Mouse (Mus musculus): ENCODE measurements at regions not wholly inside any gene's neighbourhood (a gene's known extent, or its start where the extent isn't known, plus 50 kb on each side); places are given as distances from the start of the nearest gene placed in this dataset.

DNA sequence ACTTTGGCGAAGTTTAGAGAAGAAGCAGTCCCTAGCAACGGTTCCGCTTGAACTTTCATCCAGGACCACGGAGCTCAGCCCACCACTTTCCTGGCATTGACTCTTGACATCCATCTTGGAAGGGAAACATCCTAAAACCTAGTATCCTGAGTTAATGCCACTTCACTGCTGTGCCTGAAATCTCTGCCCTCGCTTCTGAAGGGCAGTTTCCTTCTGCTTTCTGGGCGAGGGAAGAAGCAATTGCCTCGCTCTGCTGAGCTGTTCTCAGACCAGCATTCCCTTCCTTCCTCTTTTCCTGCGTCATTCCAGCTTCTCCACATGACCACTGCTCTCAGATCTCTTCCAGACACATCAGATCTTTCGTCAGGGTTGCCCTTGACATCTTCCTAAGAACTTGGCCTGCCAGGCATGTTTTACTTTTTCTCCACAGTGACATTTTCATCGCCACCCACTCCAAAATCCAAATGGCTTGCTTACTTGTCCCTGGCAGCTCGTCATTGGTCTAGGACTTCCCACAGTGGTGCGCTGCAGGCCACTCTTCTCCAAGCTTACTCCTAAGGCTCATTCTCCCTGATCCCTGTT, 129.5 kb upstream of the Satb1 start:
- 76% methylated on average over 12 of the region's 12 CpGs for WGBS
- H3K27me3 ChIP-seq (ENCODE audit: control insufficient read depth, insufficient read depth, low read length), result no peaks in the 10 kb centered on the region
- DNase-seq, result no peak
- peaks cover 17% of the 10 kb centered on the region for H3K4me1 ChIP-seq (replicated peaks; ENCODE audit: control insufficient read depth, insufficient read depth, low read length)
- no peak overlapping the region for H3K4me3 ChIP-seq (ENCODE audit: control insufficient read depth, insufficient read depth, low read length)
- no peak overlapping the region for H3K27ac ChIP-seq (ENCODE audit: control insufficient read depth, insufficient read depth, low read length)
- no peaks in the 10 kb centered on the region for H3K36me3 ChIP-seq (ENCODE audit: control insufficient read depth, insufficient read depth, low read length)
- no peak for TF ChIP-seq CTCF (IDR thresholded peaks at IDR 0.05; ENCODE audit: borderline replicate concordance, control insufficient read depth, extremely low read depth, insufficient read depth, low read length, poor library complexity)
- no peak for TF ChIP-seq POLR2A (IDR thresholded peaks at IDR 0.05; ENCODE audit: control insufficient read depth, extremely low read depth, insufficient read depth, low read length, poor library complexity)

- no peaks in the 10 kb centered on the region for H3K27me3 ChIP-seq (ENCODE audit: control insufficient read depth, insufficient read depth, low read length)
- no peak overlapping the region for H3K27ac ChIP-seq (ENCODE audit: control insufficient read depth, insufficient read depth, low read length)
- no peak for DNase-seq
- TF ChIP-seq CTCF (IDR thresholded peaks at IDR 0.05; ENCODE audit: borderline replicate concordance, control insufficient read depth, extremely low read depth, insufficient read depth, low read length, poor library complexity) (no peak), POLR2A (IDR thresholded peaks at IDR 0.05; ENCODE audit: control insufficient read depth, extremely low read depth, insufficient read depth, low read length, poor library complexity) (no peak)
- H3K4me1 ChIP-seq (replicated peaks; ENCODE audit: control insufficient read depth, insufficient read depth, low read length), result peaks cover 21% of the 10 kb centered on the region
- H3K4me3 ChIP-seq (ENCODE audit: control insufficient read depth, insufficient read depth, low read length), result no peak overlapping the region
- no peaks in the 10 kb centered on the region for H3K36me3 ChIP-seq (ENCODE audit: control insufficient read depth, insufficient read depth, low read length)
- 97% methylated on average over 4 of the region's 4 CpGs for WGBS
Observed at GRCm38 (mm10) chr17:51961337-51961736, 128.2 kb upstream of the Satb1 start.

GRCm38 (mm10) chr17:51956275-51956674, 123.2 kb upstream of the Satb1 start:
- peak; percentile 66 for DNase-seq
- peaks cover 10% of the 10 kb centered on the region for H3K4me1 ChIP-seq (replicated peaks; ENCODE audit: control insufficient read depth, insufficient read depth, low read length)

GRCm38 (mm10) chr17:51937707-51938106, 104.6 kb upstream of the Satb1 start:
- Histone ChIP-seq H3K4me1 (replicated peaks; ENCODE audit: control insufficient read depth, insufficient read depth, low read length) (peaks cover 11% of the 10 kb centered on the region), H3K27ac (ENCODE audit: control insufficient read depth, insufficient read depth, low read length) (no peak overlapping the region), H3K27me3 (ENCODE audit: control insufficient read depth, insufficient read depth, low read length) (no peaks in the 10 kb centered on the region), H3K36me3 (ENCODE audit: control insufficient read depth, insufficient read depth, low read length) (no peaks in the 10 kb centered on the region), H3K4me3 (ENCODE audit: control insufficient read depth, insufficient read depth, low read length) (no peak overlapping the region)
- no peak for DNase-seq
- no peak for TF ChIP-seq POLR2A (IDR thresholded peaks at IDR 0.05; ENCODE audit: control insufficient read depth, extremely low read depth, insufficient read depth, low read length, poor library complexity)
- no peak for TF ChIP-seq CTCF (IDR thresholded peaks at IDR 0.05; ENCODE audit: borderline replicate concordance, control insufficient read depth, extremely low read depth, insufficient read depth, low read length, poor library complexity)
- 78% methylated on average over 5 of the region's 5 CpGs for WGBS

More at GRCm38 (mm10) chr17:51956275-51956674, 123.2 kb upstream of the Satb1 start:
- no peaks in the 10 kb centered on the region for H3K27me3 ChIP-seq (ENCODE audit: control insufficient read depth, insufficient read depth, low read length)
- H3K4me3 ChIP-seq (ENCODE audit: control insufficient read depth, insufficient read depth, low read length), result no peak overlapping the region
- no peaks in the 10 kb centered on the region for H3K36me3 ChIP-seq (ENCODE audit: control insufficient read depth, insufficient read depth, low read length)
- peak overlapping the region; percentile 77 for H3K27ac ChIP-seq (ENCODE audit: control insufficient read depth, insufficient read depth, low read length)
- WGBS, result 54% methylated on average over 13 of the region's 13 CpGs
- TF ChIP-seq POLR2A (IDR thresholded peaks at IDR 0.05; ENCODE audit: control insufficient read depth, extremely low read depth, insufficient read depth, low read length, poor library complexity), result no peak
- TF ChIP-seq CTCF (IDR thresholded peaks at IDR 0.05; ENCODE audit: borderline replicate concordance, control insufficient read depth, extremely low read depth, insufficient read depth, low read length, poor library complexity), result no peak

DNA sequence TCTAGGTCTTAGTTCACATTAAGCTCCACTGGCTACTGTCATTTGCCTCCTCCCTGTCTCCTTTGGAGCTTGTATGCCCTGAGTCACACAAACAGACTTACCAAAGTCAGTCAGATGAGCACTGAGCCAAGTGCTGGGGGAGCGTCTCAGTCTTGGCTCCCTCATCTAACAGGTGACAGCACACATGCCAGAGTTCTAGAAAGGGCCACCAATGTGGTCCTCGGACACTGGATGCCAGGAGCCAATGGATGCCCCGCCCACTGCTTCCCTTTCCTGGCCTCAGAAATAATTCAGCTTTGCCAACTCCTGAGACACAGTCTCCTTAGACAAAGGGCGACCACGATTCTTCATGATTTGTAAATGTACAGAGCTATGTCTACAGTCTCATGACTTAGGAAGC, 103.0 kb upstream of the Satb1 start:
- Histone ChIP-seq H3K36me3 (ENCODE audit: control insufficient read depth, insufficient read depth, low read length) (no peaks in the 10 kb centered on the region), H3K4me3 (ENCODE audit: control insufficient read depth, insufficient read depth, low read length) (no peak overlapping the region), H3K4me1 (replicated peaks; ENCODE audit: control insufficient read depth, insufficient read depth, low read length) (peaks cover 11% of the 10 kb centered on the region), H3K27ac (ENCODE audit: control insufficient read depth, insufficient read depth, low read length) (no peak overlapping the region), H3K27me3 (ENCODE audit: control insufficient read depth, insufficient read depth, low read length) (no peaks in the 10 kb centered on the region)
- DNase-seq, result no peak
- WGBS, result 92% methylated on average over 5 of the region's 5 CpGs
- TF ChIP-seq POLR2A (IDR thresholded peaks at IDR 0.05; ENCODE audit: control insufficient read depth, extremely low read depth, insufficient read depth, low read length, poor library complexity), result no peak
- no peak for TF ChIP-seq CTCF (IDR thresholded peaks at IDR 0.05; ENCODE audit: borderline replicate concordance, control insufficient read depth, extremely low read depth, insufficient read depth, low read length, poor library complexity)

DNA sequence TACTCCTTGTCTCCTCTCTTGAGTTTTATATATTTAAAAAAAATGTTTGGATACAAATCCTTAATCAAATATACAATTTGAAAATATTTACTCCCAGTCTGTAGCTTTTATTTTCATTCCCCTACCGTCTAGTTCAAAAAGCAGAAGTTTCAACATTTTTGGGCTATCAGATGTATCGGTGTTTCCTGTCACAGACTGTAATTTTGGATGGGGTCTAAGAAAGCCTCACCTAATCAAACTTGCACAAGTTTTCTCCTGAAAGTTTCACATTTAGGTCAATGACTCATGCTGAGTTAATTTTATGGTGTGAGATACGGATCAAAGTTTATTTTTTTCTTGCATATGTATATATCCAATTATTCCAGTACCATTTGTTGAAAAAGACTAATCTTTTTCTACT, 93.3 kb upstream of the Satb1 start:
- Histone ChIP-seq H3K27ac (ENCODE audit: control insufficient read depth, insufficient read depth, low read length) (no peak overlapping the region), H3K27me3 (ENCODE audit: control insufficient read depth, insufficient read depth, low read length) (no peaks in the 10 kb centered on the region), H3K36me3 (ENCODE audit: control insufficient read depth, insufficient read depth, low read length) (no peaks in the 10 kb centered on the region), H3K4me1 (replicated peaks; ENCODE audit: control insufficient read depth, insufficient read depth, low read length) (no peaks in the 10 kb centered on the region), H3K4me3 (ENCODE audit: control insufficient read depth, insufficient read depth, low read length) (no peak overlapping the region)
- DNase-seq, result no peak
- TF ChIP-seq POLR2A (IDR thresholded peaks at IDR 0.05; ENCODE audit: control insufficient read depth, extremely low read depth, insufficient read depth, low read length, poor library complexity) (no peak), CTCF (IDR thresholded peaks at IDR 0.05; ENCODE audit: borderline replicate concordance, control insufficient read depth, extremely low read depth, insufficient read depth, low read length, poor library complexity) (no peak)
- WGBS, result 37% methylated on average over 3 of the region's 3 CpGs

DNA sequence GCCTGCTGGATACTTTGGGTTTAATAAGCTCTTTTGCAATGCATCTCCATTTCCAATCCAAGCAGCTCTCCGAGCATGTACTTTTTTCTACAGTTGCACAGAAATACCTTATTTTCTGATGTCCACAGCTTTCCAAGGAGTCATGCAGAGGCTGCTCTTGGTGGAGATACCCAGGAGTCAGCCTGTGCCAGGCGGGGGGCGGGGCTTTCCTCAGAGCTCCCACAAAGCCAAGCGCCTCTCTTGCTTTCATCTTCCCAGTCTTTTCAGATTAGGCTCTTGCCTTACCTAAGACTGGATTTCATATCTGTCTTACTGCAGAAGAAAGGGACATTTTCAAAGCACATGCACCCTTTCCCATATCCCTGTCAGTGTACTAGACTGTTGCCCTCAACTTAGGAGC, 73.9 kb upstream of the Satb1 start:
- WGBS, result 81% methylated on average over 4 of the region's 4 CpGs
- Histone ChIP-seq H3K36me3 (ENCODE audit: control insufficient read depth, insufficient read depth, low read length) (no peaks in the 10 kb centered on the region), H3K4me3 (ENCODE audit: control insufficient read depth, insufficient read depth, low read length) (no peak overlapping the region; the same call in 1 of the 2 replicates), H3K27ac (ENCODE audit: control insufficient read depth, insufficient read depth, low read length) (peak overlapping the region; percentile 89), H3K4me1 (replicated peaks; ENCODE audit: control insufficient read depth, insufficient read depth, low read length) (peaks cover 18% of the 10 kb centered on the region), H3K27me3 (ENCODE audit: control insufficient read depth, insufficient read depth, low read length) (no peaks in the 10 kb centered on the region)
- TF ChIP-seq CTCF (IDR thresholded peaks at IDR 0.05; ENCODE audit: borderline replicate concordance, control insufficient read depth, extremely low read depth, insufficient read depth, low read length, poor library complexity) (no peak), POLR2A (IDR thresholded peaks at IDR 0.05; ENCODE audit: control insufficient read depth, extremely low read depth, insufficient read depth, low read length, poor library complexity) (no peak)
- peak; percentile 50 for DNase-seq

All from thymus, adult 2 months (tissue).